Mouse (Mus musculus): ENCODE results near the gene Mlf1. TPM values are rescaled to one million over a fixed set of nuclear protein-coding genes. Genes with fewer than 3 reads are reported as not detected.

The Mlf1 gene
- polyA plus RNA-seq, 2 experiments, result 7.3 to 16.3 TPM

DNA sequence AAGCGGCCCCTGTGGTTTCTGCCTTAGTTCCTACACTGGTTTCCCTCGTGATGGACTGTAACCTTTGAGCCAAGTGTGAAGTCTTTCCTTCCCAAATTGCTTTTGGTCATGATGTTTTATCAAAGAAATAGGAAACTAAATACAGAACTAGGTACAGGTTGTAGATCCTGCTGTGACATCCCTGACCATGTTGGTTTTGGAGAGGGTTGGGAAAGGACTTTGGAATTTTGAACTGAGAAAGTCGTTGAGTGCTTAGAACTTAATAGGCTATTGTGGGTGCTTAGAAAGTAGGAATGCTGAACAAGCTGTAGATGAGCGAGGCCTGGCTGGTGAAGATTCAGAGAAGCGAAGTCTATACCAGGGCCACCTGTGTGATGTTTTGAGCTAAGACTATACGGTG lies 60.1 kb downstream of the Mlf1 start:
- Histone ChIP-seq H3K36me3 (ENCODE audit: control insufficient read depth, insufficient read depth, low read length) (peaks cover 61% of the 10 kb centered on the region), H3K27me3 (ENCODE audit: control insufficient read depth, insufficient read depth, low read length) (no peaks in the 10 kb centered on the region), H3K9me3 (ENCODE audit: control insufficient read depth, low read length) (no peaks in the 10 kb centered on the region), H3K27ac (replicated peaks; ENCODE audit: low read depth, low read length) (no peak overlapping the region), H3K9ac (ENCODE audit: low read depth, low read length, severe bottlenecking) (no peak overlapping the region), H3K4me3 (replicated peaks; ENCODE audit: low read length) (no peak overlapping the region), H3K4me2 (replicated peaks; ENCODE audit: low read depth, low read length, severe bottlenecking) (no peak overlapping the region), H3K4me1 (ENCODE audit: control insufficient read depth, insufficient read depth, low read length) (peaks cover 4% of the 10 kb centered on the region; the same call in 1 of the 2 replicates)
- WGBS, result 87% methylated on average over 6 of the region's 6 CpGs
- DNase-seq (ENCODE audit: low spot score), result no peak
- no peak for TF ChIP-seq POLR2A (IDR thresholded peaks at IDR 0.05; ENCODE audit: borderline replicate concordance, extremely low read depth, insufficient read depth, insufficient read length)
- ATAC-seq (ENCODE audit: low FRiP score, low read depth), result no peak

DNA sequence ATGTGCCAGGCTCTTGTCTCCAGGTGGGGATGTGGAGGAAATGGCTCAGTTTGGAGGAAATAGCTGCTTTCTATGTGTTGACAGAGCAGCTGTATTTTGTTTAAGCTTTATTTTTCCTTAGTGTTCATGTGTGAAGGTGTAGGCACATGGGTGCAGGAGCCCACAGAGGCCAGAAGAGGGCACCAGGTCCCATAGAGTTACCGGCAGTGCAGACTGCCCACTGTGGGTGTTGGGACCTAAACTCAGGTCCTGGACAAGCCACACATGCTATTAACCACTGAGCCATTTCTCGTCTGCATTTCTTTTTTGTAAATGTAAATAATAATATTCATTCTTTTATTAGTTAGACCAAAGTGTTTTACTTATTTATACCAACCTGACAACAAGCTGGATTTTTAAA lies 73.2 kb downstream of the Mlf1 start:
- Histone ChIP-seq H3K4me2 (replicated peaks; ENCODE audit: low read depth, low read length, severe bottlenecking) (no peak overlapping the region), H3K9ac (ENCODE audit: low read depth, low read length, severe bottlenecking) (no peak overlapping the region), H3K4me1 (ENCODE audit: control insufficient read depth, insufficient read depth, low read length) (no peaks in the 10 kb centered on the region), H3K9me3 (ENCODE audit: control insufficient read depth, low read length) (no peaks in the 10 kb centered on the region), H3K27me3 (ENCODE audit: control insufficient read depth, insufficient read depth, low read length) (no peaks in the 10 kb centered on the region), H3K36me3 (ENCODE audit: control insufficient read depth, insufficient read depth, low read length) (peaks cover 59% of the 10 kb centered on the region), H3K27ac (replicated peaks; ENCODE audit: low read depth, low read length) (no peak overlapping the region), H3K4me3 (replicated peaks; ENCODE audit: low read length) (no peak overlapping the region)
- 93% methylated on average over 2 of the region's 2 CpGs for WGBS
- TF ChIP-seq POLR2A (IDR thresholded peaks at IDR 0.05; ENCODE audit: borderline replicate concordance, extremely low read depth, insufficient read depth, insufficient read length), result no peak
- ATAC-seq (ENCODE audit: low FRiP score, low read depth) (no peak), DNase-seq (ENCODE audit: low spot score) (no peak)

Other genes with a start within 250 kb of the Mlf1 start
- not detected in 2 replicates for gene Gm17402, start 1.1 kb downstream of the Mlf1 start, polyA plus RNA-seq (2012; rRNA removed)
- not detected in 2 replicates for gene Gm17402, start 1.1 kb downstream of the Mlf1 start, polyA plus RNA-seq (2014; fragmentation: Nextera tagmentation; extraction: Ambion mirVana)
- gene Gfm1, start 56.0 kb downstream of the Mlf1 start, polyA plus RNA-seq (2012; rRNA removed), result 26.2 and 30.4 TPM in 2 replicates
- gene Gfm1, start 56.0 kb downstream of the Mlf1 start, polyA plus RNA-seq (2014; fragmentation: Nextera tagmentation; extraction: Ambion mirVana), result 40.9 and 45.1 TPM in 2 replicates
- gene Lxn, start 89.8 kb downstream of the Mlf1 start, polyA plus RNA-seq (2012; rRNA removed), result 51.9 and 64.8 TPM in 2 replicates
- 121 and 130 TPM in 2 replicates for gene Lxn, start 89.8 kb downstream of the Mlf1 start, polyA plus RNA-seq (2014; fragmentation: Nextera tagmentation; extraction: Ambion mirVana)
- 4.1 and 4.5 TPM in 2 replicates for gene Rarres1, start 141.4 kb downstream of the Mlf1 start, polyA plus RNA-seq (2012; rRNA removed)
- gene Rarres1, start 141.4 kb downstream of the Mlf1 start, polyA plus RNA-seq (2014; fragmentation: Nextera tagmentation; extraction: Ambion mirVana), result 5.3 and 7.4 TPM in 2 replicates
- 36.9 and 40.4 TPM in 2 replicates for gene Mfsd1, start 208.6 kb downstream of the Mlf1 start, polyA plus RNA-seq (2012; rRNA removed)
- gene Mfsd1, start 208.6 kb downstream of the Mlf1 start, polyA plus RNA-seq (2014; fragmentation: Nextera tagmentation; extraction: Ambion mirVana), result 61.8 and 62.2 TPM in 2 replicates